Mouse (Mus musculus) lung, postnatal 36 days (tissue): ENCODE data around the gene BB287469.
"Not testable (repeated sequence)": the region's sequence is repeated elsewhere in the genome, so short reads cannot be mapped to it uniquely, and the experiment has no call there.

Experiments
- DNase-seq: peaks from one replicate; pipeline ENCODE4 v3.0.0; 2022; ENCODE audit warnings: mixed read lengths

The BB287469 gene

GRCm38 (mm10) chr12:87816277-87816676, at the start of gene BB287469:
BB287469 (plus strand) TSS chr12:87816577.
- not testable (repeated sequence) for DNase-seq

DNA sequence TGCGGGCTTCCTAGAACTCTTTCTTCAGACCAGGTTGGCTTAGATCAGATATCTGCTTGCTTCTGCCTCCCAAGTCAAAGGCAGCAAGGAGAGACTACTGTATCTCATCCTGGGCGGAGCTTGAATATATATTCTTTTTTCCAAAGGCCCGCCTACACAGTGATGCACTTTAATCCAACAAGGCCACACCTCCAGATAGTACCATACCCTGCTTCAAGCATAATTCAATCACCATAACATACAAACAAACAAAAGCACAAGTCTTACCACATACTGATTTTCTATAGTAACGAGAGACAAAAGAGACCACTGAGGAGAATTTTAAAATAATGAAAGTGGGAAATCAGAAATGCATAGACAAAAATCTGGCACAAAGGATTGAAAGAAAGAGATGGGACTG, 40.7 kb upstream of the BB287469 start, which contains the start of gene Gm21319:
Gene Gm21319, minus strand, starts transcription at position 101 of the 400 bp plus-strand sequence.
- DNase-seq: not testable (repeated sequence)

DNA sequence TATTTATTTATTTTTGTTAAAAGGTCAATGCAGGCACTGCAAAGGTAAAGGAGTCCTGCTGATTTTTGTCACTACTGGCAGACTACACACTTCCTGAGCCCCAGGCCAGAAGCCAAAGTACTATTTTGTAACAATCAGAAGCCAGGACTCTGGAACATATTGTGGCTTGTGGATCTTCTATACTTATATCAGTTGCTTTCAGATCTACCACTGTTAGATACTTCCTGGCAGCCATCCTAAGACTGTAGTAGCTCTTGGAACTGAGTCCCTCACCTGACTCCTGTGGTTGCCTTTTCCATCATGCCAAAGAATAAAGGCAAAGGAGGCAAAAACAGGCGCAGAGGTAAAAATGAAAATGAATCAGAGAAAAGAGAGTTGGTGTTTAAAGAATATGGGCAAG, 21.2 kb upstream of the BB287469 start, which contains the start of gene Gm21936:
Gene Gm21936, plus strand, starts transcription at position 301 of the 400 bp plus-strand sequence.
- DNase-seq: not testable (repeated sequence)

- not testable (repeated sequence) for DNase-seq
These were observed 18.4 kb upstream of the BB287469 start for GRCm38 (mm10) chr12:87797971-87798370.

GRCm38 (mm10) chr12:87842239-87842638, 25.9 kb downstream of the BB287469 start, which contains the start of gene Gm2001:
Gm2001 (minus strand) TSS chr12:87842339.
- not testable (repeated sequence) for DNase-seq

GRCm38 (mm10) chr12:87850657-87851056, 34.3 kb downstream of the BB287469 start:
- not testable (repeated sequence) for DNase-seq

DNA sequence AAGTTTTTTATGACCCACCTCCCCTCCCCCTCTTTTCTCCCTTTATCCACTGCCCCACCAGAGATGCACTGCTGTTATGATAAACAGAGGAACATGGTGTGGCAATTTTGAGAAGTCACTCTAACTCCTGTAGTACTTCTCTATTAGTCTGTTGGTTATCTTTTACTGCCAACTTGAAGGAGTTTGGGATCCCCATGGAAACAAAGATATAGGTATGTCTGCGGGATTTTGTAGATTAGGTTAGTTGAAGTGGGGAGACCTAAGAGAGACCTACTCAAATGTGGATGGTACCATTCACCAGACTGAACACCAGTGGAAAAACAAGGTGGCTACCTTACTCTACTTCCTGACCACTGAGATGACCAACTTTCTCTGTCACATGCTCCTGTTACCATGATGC, 39.7 kb downstream of the BB287469 start:
- DNase-seq: not testable (repeated sequence)

- DNase-seq: not testable (repeated sequence)
These were observed 45.6 kb downstream of the BB287469 start for GRCm38 (mm10) chr12:87861740-87862692.

DNA sequence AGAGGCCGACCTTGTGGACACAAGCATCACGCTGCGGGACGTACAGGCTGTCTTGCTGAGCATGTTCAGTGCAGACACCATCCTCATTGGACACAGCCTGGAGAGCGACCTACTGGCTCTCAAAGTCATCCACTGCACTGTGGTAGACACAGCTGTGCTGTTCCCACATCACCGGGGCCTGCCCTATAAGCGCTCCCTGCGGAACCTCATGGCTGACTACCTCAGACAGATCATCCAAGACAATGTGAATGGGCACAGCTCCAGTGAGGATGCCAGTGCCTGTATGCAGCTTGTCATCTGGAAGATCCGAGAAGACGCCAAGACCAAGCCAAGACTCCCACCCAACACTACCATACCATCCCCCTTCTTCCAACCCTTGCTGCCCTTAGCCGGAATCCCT, 47.3 kb downstream of the BB287469 start:
- DNase-seq: not testable (repeated sequence)

DNA sequence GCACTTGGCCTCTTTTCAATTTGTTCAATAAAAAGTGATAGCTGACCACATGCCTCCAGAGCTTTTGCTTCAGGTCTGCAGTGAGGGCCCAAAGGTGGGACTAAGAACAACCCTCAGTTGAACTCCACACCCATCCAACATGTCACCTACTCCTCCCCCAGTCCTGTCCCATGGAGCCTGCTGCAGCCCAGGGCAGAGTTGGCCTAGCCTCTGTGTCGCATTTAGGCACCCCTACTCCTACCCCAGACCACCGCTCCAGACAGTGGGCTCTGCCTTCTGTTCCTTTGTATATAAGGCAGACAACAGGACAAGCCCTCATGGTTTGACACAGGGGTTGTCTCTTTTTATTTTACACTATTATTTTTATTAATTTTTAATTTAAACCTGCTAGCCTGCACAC, 47.7 kb downstream of the BB287469 start:
- not testable (repeated sequence) for DNase-seq
